Mouse (Mus musculus) right cerebral cortex, postnatal 25 days (tissue): Measurements from ENCODE around the gene Dtd1.

Experiments
- DNase-seq: peaks from one replicate; pipeline ENCODE4 v3.0.0; 2022

The Dtd1 gene

DNA sequence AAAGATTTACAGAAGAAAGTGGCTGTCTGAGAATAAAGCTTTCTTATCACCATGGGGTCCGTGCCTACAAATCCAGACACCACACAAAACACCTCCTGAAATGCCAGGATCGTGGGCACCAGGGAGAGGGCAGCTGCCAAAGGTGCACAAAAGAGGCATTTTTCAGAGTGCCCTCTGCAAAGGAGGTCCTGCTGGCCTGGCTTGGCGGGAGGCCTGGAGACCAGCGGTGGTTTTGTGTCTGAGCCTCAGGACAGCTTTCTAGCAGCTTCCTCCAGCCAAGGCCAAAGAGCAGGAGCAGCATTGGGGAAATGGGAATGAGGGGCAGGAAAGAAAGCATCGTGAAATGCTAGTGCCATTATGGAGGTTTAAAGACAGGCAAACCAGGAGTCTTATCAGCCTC lies 118.6 kb downstream of the Dtd1 start:
- no peak for DNase-seq

GRCm38 (mm10) chr2:144719294-144719693 lies 119.6 kb downstream of the Dtd1 start:
- DNase-seq: no peak

DNA sequence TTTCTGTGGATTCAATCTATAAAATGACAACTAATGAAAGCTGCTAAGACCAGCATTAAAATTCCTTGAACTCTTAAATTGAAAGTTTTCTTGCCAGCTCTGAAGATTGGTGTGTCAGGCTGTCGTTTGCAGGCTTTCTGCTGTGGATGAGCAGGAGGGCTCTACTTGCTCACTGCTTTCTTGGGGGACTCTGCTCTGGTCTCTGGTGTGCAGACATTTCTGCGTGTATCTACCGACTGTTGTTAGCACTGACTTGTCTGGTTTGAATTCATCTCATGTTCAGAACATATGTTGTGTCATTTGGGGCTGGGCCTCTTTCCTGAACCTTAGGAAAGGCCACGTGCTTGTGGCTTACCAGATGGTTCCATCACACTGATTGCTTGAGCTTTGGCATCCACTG lies 120.0 kb downstream of the Dtd1 start:
- DNase-seq: no peak

DNA sequence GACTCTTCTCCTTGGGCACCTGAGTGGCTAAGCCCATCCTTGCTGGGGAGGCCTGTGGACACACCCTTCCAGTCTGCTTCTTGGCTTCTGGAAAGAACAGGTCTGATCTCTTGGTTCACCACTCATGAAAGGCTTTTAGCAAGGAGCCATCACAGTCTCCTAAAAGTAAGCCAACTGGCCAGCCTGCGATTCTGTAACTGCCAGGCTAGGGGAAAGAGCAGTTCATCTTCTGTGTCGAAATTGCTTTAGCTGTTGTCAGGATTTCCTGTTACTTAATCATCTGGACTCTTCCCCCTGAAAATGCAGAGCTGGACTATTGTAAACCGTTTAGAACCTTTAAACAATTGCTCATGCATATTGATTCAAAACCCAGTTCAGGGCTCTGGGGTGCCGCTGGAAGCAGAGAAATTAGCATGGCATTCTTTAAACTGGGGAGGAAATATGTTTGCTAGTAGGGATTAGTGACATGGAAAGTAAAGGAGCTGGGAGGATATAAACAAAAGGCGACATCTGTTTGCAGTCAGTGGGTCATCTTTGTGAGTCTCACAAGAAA lies 120.8 kb downstream of the Dtd1 start:
- no peak for DNase-seq

DNA sequence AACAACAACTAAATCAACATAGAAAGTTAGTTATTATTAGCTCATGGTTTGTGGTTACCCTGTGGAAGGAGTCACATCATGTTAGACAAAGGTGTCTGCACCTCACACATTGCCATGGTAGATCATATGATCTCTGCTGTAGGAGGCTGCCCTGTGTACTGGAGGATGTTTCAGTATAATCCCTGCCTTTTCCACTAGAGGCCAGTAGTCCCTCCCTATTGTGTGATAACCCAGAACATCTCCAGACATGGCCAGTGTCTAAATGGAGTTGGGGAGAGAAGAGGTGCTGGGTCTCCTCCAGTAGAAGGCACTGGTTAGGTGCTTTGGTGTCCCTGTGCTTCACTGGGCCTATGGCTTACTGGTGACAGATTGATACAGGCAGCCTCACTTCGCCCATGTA lies 125.0 kb downstream of the Dtd1 start:
- DNase-seq: no peak

GRCm38 (mm10) chr2:144727136-144727535 lies 127.4 kb downstream of the Dtd1 start:
- no peak for DNase-seq

GRCm38 (mm10) chr2:144729776-144730175 lies 130.1 kb downstream of the Dtd1 start:
- DNase-seq: no peak

DNA sequence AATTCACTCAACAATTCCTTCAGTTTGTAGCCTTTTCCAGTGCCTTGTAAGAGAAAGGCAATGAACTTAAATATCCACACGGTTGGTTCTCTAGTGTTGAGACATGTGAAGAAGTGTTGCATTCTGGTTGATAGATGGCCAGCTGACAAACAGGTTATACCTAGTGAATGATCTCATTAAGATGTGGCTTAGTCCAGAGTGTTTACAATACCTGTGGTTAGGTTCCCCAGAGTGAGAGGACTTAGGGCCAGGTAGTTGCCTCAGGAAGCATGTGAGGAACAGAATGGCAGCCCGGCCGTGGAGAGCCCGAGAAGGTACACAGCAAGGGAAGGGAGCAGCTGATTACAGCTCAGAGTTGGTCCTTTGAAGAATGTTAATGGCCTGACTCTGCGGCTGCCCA lies 138.5 kb downstream of the Dtd1 start:
- DNase-seq: no peak

DNA sequence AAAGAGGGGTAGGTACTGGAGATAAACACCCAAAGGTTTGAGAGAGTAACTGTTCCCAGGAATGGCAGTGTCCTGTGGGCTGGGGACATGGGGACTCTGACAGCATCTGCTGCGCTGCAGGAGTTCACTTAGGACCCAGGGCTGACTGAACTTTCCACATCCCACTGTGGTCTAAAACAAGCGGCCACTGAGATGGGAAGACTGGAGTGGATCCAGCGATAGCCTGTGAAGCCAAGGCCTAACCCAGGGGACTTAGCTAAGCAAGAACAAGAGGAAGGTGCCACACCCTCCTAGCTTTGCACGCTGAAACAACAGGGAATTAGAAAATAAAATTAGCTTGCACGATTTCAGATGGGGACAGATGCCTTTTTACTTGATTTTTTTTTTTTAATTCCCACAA lies 138.9 kb downstream of the Dtd1 start:
- no peak for DNase-seq

GRCm38 (mm10) chr2:144740577-144740997 lies 140.9 kb downstream of the Dtd1 start:
- no peak for DNase-seq

GRCm38 (mm10) chr2:144741973-144742372 lies 142.3 kb downstream of the Dtd1 start:
- DNase-seq: no peak

DNA sequence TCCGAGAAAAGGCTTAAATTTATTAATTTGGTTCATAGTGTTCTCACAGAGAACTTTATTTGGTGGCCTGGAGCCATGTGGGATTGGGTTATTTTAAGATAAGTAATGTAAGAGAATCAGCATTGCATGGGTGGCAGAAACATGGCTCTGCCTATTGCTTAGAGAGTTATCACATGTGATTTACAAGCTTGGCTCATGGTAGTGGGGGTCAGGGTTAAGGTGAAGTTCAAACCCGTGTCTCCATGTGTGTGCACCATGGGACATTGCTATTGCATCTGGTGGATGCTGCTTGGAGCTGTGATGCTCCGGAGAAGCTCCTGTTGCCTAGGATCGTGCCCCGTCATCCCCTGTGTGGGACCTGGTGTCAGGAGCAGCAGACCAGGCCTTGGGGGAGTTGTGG lies 143.6 kb downstream of the Dtd1 start:
- DNase-seq: no peak

DNA sequence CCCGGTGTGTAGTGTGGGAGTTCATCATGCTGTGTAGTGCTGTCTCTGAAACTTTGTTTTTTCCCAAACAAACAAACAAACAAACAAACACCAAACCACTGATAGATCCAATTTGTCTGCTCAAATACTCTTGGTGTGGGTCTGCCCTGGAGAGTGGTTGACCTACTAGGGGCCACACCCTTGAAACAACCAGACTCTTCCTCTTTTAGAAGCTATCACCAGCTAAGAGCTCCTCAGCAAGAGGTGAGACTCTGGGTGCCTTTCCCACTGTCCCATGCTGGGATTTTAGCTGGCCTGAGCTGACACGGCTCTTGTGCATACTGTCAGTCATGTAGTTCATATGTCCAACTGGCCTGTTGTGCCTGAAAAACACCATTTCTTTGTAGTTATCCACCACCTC lies 145.6 kb downstream of the Dtd1 start:
- DNase-seq: no peak

DNA sequence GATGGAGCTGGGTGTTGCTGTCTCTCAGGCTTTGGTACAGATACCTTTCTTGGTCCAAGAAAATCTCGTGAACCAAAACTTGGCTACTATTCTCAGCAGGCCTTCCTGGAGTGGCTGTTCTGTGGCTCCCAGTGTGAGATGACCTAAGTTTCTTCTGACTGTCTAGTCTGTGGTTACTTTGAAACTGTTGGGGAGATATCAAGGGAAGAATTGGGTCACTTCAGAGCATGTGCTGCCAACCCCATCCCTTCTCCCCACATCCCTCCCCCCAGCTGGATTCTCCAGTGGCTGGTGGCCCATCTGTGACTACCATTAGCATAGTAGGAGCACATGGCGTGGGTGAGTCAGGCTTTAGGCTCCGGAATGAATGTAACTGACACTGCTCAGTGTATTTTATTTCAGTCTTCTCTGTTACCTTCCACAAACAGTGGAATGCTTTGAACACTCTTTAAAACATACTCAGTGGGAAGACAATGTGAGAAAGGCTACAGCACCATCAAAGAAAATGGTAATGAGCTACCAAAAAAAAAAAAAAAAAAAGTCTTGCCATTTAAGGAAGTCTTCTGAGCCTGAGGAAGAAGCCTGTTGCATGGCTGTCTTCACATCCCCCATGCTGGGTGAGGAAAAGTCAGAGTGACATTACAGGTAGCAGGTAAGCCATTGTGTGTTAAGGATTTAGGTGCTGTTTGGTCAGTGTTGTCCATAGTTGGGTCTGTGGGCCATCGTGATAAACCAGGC lies 146.5 kb downstream of the Dtd1 start:
- DNase-seq: no peak

DNA sequence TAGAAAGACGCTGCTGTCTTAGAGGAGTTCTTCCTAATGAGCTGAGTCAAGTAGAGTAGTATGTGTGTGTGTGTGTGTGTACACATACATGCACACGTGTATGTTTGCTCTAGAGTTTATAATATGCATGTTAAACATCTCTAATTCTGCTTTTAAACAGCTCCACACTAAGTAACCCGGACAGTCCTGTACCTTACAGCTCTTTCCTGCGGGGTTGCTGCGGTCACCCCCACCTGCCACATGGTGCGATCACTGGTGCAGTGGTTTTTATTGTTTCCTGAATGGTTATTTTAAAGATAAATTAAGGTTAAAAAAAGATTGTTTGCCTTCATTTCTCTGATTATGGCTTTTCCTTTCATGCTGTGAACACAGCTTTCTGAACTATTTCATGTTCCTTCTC lies 153.9 kb downstream of the Dtd1 start:
- no peak for DNase-seq

DNA sequence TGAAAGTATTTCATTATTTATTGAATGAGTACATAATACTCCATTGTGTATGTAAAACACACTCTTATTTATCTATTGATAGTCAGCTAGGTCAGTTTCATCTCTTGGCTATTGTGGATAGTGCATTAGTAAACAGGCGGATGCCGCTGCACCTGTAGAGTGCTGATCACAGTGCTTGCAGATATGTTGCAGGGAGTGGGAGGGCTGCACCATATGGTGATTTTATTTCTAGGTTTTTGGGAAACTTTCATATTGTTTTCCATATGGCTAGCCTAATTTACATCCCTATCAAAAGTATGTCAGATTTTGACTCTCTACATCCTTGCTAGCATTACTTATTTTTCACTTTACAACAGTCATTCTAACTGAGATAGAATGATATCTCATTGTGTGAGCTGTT lies 155.3 kb downstream of the Dtd1 start:
- no peak for DNase-seq

DNA sequence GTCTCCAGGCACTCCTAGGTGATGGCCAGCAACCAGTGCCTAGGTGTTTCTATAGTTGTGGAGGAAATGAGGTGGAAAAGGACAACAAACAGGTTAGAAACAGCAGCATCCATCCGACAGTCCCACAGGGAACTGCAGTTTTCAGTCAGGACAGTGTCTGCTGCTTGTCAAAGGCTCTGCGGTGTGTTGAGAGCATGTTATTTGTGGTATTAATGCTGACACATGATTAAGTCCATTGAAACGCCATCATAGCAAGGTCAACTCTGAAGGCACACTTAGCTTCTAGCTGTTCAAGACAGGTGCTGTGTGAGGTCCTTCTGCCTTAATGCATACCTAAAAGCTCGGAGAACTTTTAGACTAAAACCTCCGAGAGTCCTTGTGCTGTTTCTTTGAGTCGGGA lies 161.0 kb downstream of the Dtd1 start:
- no peak for DNase-seq

DNA sequence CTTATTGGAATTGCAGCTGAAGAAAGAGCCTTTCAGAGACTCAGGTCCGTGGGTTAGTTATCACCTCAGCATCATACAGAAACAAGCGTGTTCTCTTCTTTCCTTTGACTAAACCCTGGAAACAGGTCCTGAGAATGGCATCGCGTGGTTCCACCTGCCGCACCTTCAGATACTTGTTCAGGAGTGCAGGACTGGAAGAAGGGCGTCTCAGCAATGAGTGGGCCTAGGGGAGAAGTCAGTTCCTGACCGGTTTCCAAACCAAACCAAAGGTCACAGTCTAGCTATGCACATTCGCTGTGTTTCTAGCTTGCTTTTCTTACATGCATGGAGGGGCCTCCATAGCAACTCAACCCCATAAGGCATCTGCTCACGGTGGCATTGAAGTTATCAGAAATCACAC lies 164.0 kb downstream of the Dtd1 start:
- DNase-seq: no peak

DNA sequence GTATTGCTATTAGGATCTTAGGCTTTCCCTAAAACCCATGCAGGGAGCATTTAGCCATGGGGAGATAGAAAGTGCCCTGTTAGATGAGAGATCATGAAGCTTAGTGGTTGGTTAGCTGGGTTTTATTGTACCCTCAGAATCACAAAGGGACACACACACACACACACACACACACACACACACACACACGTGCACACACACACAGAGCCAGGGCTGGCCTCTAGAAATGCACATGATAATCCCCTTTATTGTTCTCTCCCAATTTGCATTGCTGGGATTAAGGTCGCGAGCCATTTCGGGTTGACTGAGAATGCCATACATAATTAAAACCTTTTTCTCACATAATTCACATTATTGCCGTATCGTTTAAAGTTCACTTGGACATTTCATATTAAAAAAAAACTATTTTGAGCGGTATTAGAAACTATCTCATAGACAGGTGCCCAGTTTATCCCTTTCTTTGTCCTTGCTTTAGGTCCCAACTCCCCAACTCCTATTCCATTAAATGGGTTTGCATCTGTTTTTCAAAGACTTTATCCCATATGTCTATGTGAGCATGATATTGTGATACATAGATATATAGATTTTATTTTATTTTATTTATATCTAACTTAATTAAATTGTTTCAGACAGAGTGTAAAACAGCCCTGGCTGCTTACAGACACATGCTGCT lies 164.6 kb downstream of the Dtd1 start:
- DNase-seq: no peak

GRCm38 (mm10) chr2:144765219-144765618 lies 165.5 kb downstream of the Dtd1 start:
- DNase-seq: no peak

GRCm38 (mm10) chr2:144768375-144769117 lies 168.8 kb downstream of the Dtd1 start:
- DNase-seq: no peak

GRCm38 (mm10) chr2:144769118-144769496 lies 169.4 kb downstream of the Dtd1 start:
- DNase-seq: no peak

- no peak for DNase-seq
Measured at GRCm38 (mm10) chr2:144769556-144769955, 169.9 kb downstream of the Dtd1 start.

GRCm38 (mm10) chr2:144770452-144770941 lies 170.8 kb downstream of the Dtd1 start:
- no peak for DNase-seq
